Mouse (Mus musculus) liver, embryonic 14.5 days (tissue): Measurements from ENCODE around the gene B3gnt2.

ENCODE experiments used
- CTCF ChIP-seq: IDR thresholded peaks from 2 replicates; pipeline ENCODE4 v1.5.1; 2016; ENCODE audit warnings: antibody characterized with exemption, low read depth, control low read depth
- EP300 ChIP-seq: IDR thresholded peaks from 2 replicates; pipeline ENCODE4 v1.6.1; 2016; ENCODE audit warnings: antibody characterized with exemption, low read depth

GRCm38 (mm10) chr11:22854571-22854970, 6.2 kb downstream of the B3gnt2 start:
- no peak for TF ChIP-seq CTCF
- no peak for TF ChIP-seq EP300
